Mouse (Mus musculus): ENCODE data around the gene Rnf168.
"Not testable (repeated sequence)": the region's sequence is repeated elsewhere in the genome, so short reads cannot be mapped to it uniquely, and the experiment has no call there.

Gene Rnf168

DNA sequence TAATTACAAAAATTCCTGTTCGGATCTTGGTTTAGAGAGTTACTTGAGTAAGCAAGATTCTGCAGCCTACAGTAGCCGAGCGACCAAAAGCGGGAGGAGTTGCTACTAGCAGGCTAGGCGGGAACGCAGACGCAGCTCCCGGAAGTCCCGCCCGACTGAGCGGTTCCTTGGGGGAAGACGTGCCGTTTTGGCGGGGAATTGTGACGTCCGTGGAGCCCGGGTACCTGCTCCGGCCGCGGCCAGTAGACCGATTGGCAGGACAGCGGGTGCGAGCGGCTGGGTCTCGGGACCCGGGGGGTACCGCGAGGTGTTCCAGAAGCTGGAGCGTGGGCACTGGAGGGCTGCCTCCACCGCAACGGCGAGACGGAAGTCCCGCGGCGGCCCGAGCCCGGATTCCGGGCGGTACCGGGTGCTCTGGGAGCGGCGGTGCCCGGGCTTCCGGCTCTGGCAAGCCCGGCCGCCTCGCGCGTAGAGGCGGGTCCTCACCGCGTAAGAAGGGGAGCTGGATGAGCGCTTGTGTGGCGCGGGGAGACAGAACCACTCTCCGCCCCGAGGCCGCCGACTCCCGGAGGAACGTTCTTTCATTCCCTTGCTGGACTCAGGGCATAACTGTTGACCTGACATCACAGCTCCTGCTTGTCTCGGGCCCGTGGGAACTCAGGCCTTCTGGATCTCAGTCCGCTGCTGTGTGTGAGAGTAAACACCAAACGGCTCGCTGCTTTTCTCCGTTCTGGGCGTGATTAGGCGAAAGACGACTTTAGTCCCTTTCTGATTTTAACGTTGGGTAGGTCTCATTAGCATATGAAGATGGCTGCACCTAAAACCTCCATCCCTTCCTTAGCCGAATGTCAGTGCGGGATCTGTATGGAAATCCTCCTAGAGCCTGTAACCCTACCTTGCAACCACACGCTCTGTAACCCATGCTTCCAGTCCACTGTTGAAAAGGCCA is at the start of gene Rnf168:
Gene Rnf168, plus strand, starts transcription at position 152 of the 949 bp plus-strand sequence.
- peak; percentile 85 for DNase-seq (ENCODE audit: low spot score)

DNA sequence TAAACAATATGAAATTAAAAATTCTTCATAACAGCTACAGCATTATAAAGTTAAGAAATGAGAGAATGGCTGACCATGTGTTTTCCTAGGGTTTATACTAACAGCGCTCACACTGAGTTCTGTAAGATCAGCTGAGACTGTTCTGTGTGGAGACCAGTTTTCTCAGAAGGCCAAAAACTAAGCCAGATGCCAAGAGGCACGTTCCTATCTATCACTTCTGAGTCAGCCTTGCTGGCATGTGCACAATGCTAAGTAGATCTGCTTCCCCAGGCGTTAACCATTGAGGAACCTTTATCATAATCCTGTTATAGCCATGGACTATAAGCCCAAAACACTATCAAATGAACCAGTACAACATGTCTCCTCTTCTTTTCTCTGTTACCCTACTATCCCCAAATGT is 45.2 kb upstream of the Rnf168 start:
- not testable (repeated sequence) for DNase-seq (ENCODE audit: low spot score)

GRCm38 (mm10) chr16:32237930-32238680 is 39.2 kb upstream of the Rnf168 start:
- no peak for DNase-seq (ENCODE audit: low spot score)

DNA sequence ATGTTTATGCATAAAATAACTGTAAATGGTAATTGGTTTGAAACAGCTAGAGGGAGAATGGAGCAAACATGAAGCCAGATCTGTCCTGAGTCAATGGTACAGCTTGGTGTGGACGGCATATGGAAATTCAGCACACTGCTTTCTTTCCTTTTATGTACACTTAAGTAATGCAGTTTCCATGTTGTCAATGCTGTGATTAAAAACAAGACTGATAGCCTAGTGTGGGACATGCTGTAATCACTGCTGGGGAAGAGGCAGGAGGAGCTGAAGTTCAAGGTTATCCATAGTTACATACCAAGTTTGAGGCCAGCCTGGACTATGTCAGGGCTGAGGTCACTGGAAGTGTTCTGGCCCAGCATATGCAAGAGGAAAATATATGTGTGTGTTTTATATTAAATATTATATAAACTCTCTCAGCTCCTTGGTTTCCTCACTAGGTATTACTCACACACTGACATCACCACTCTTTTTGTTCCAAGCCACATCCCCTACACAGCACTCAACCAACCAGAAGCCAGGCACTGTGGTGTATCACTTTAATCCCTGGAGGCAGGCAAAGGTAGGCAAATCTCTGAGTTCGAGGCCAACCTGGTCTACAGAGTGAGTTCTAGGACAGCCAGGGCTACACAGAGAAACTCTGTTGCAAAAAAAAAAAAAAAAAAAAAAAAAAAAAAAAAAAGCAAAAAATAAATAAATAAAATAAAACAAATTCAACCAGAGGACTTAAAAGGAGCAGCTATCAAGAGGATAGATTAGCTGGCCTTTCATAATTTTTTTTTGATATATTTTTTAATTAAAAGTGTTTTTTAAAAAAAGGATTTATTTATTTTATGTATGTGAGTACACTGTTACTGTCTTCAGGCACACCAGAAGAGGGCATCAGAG is 37.6 kb upstream of the Rnf168 start:
- DNase-seq (ENCODE audit: low spot score) = no peak

- DNase-seq (ENCODE audit: low spot score) = no peak
Measured at GRCm38 (mm10) chr16:32243901-32244300, 33.4 kb upstream of the Rnf168 start.

DNA sequence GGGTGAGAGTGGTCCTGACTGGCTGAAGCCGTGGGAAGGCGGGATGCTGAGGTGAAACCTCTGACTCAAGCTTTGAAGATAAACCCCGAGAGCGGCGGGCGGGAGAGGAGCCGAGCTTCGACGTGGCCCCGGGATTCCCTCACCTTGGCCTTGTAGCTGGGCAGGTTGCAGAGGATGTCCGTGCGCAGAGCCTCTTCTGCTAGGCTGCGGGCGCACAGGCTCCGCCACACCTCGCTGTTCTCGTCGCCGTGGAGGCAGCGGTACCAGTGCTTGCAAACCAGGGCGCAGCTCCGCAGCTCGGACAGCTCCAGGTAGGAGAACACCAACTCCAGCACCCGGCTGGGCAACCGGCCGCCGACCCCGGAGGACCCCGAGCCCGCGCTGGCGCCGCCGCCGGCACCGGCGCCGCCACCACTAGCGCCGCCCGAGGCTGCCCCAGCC is 30.9 kb upstream of the Rnf168 start:
- DNase-seq (ENCODE audit: low spot score) = peak; percentile 20

DNA sequence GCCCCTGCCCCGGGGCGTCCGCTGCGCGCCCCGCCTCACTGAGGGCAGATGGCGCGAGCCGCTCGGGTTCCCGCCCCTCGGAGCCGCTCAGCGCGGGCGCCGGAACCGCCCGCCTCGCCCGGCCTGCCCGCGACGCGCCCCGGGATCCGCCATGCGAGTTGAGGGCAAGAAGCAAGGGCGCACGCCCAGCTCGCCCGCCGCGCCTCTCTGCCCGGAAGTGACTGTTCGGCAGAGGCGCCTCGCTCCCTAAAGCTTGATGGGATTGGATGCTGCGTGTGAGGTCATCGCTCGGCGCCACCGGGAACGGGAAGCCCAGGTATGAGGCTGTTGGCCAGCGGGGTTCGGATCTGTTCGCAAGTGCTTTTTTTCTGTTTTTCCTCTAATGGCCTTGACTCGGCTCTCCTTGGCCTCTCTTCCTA is 30.3 kb upstream of the Rnf168 start, which contains the start of the genes Fbxo45 and Wdr53:
Gene Fbxo45, minus strand, starts transcription at position 207 of the 419 bp plus-strand sequence.
Gene Wdr53, plus strand, starts transcription at position 276 of the 419 bp plus-strand sequence.
- peak; percentile 84 for DNase-seq (ENCODE audit: low spot score)

- not testable (repeated sequence) for DNase-seq (ENCODE audit: low spot score)
Measured at GRCm38 (mm10) chr16:32264225-32264624, 13.0 kb upstream of the Rnf168 start.

- DNase-seq (ENCODE audit: low spot score) = no peak
Measured at GRCm38 (mm10) chr16:32271291-32271690, 6.0 kb upstream of the Rnf168 start, which contains the start of gene Smco1. Gene Smco1 (plus strand): TSS chr16:32271468.

DNA sequence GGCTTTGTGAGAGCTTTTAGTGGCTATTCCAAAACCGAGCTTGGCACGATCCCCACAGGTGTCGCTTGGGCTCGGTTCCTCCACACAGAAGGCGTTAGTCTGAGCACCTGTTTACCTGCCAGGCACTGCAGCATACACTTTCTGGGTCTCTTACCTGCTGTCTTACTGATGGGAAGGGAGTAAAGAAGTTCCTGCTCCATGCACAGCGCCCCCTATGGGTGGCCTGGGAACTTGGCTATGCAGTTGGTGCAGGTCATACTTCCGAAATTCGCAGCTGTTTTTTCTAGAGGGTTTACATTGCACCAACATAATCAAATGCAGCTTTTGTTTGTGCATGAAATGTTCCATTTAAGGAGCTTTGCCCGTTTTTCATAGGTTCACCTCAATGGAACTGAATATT is 3.9 kb upstream of the Rnf168 start:
- DNase-seq (ENCODE audit: low spot score) = no peak

- DNase-seq (ENCODE audit: low spot score) = no peak
Measured at GRCm38 (mm10) chr16:32275041-32275440, 2.2 kb upstream of the Rnf168 start.

GRCm38 (mm10) chr16:32275830-32276229 is 1.4 kb upstream of the Rnf168 start:
- no peak for DNase-seq (ENCODE audit: low spot score)

GRCm38 (mm10) chr16:32278396-32278795 is 1.1 kb downstream of the Rnf168 start:
- no peak for DNase-seq (ENCODE audit: low spot score)

GRCm38 (mm10) chr16:32280211-32280610 is 3.0 kb downstream of the Rnf168 start:
- no peak for DNase-seq (ENCODE audit: low spot score)

DNA sequence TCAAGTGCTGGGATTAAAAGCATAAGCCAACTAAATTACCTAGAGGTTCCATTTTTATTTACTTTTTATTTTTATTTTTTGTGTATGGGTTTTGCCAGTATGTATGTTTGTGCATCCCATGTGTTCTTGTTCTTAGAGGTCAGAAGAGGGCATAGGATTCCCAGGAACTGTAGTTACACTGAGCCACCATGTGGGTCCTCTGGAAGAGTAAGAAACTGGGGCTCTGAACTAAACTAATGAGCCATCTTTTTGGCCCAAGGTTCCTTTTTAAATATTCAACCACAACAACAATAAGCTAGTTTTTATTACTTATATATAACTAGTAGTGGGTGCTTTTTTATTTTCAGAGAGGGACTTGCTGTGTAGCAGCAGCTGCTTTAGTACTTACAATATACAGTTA is 5.3 kb downstream of the Rnf168 start:
- DNase-seq (ENCODE audit: low spot score) = no peak

GRCm38 (mm10) chr16:32291821-32292220 is 14.6 kb downstream of the Rnf168 start:
- DNase-seq (ENCODE audit: low spot score) = no peak

- DNase-seq (ENCODE audit: low spot score) = not testable (repeated sequence)
Measured at GRCm38 (mm10) chr16:32299617-32300016, 22.4 kb downstream of the Rnf168 start.

DNA sequence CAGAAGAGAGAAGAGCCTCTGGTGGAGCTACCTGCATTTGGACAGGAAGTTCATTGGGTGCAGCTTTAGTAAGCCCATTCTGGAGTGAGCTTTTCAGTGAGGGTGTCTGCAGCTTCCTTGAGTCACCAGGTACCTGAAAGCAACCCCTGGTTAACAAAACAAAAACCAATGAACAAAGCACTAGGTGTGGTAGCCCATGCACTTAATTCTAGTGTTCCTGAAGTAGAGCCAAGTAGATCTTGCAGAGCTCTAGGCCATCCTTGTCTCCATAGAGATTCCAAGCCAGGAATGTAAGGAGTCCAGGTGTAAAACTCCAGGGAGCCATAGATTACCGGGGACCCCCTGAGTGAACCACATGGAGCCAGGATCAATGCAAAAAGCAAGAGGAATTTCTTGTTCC is 25.8 kb downstream of the Rnf168 start:
- DNase-seq (ENCODE audit: low spot score) = no peak

GRCm38 (mm10) chr16:32303886-32304285 is 26.6 kb downstream of the Rnf168 start:
- DNase-seq (ENCODE audit: low spot score) = no peak

DNA sequence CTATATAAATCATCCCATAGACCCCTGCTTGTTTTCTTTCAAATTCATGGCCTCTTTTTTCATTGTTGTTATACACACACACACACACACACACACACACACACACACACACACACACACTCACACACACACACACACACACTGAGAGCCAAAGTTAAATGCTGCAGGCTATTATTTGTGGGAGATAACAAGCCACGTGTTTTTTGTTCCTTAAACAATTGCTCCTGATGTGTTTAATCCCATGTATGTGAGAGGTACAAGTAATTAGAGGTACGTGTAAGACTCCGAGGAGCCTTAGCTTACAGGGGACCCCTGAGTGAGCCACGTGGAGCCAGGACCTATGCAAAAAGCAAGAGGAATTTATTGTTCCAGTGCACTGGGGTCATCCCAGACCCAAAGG is 34.7 kb downstream of the Rnf168 start:
- no peak for DNase-seq (ENCODE audit: low spot score)

DNA sequence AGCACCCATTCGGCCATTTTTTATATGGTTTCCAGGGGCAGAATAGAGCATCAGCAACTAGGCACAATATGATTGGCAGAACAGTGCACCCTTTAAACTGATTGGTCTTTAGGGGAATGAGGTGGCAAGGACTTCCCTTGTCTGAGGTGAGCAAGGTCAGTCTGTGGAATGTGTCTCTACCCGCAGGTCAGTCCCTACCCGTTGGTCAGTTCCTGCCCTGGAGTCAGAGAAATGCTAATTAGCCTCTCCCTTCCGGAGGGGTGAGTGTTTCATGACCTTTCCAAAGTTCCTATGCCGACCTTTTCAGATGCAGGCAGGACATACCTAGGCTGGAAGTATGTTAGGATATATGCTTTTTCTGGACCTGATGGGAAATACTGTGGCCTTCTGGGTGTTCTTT is 35.1 kb downstream of the Rnf168 start:
- no peak for DNase-seq (ENCODE audit: low spot score)

- DNase-seq (ENCODE audit: low spot score) = no peak
Measured at GRCm38 (mm10) chr16:32312859-32313258, 35.6 kb downstream of the Rnf168 start.
